Mouse (Mus musculus) olfactory bulb, adult 2 months (tissue): ENCODE measurements around the gene Gusb. TPM values are rescaled to one million over a fixed set of nuclear protein-coding genes. Genes with fewer than 3 reads are reported as not detected.

Experiments
- H3K27ac ChIP-seq: fragments of 200-500 bp; 2 replicates; pipeline ENCODE4 v1.5.1; 2012; ENCODE audit warnings: low read depth, low read length; ENCODE audit not compliant: insufficient read depth
- H3K4me1 ChIP-seq: fragments of 200-500 bp; 2 replicates; pipeline ENCODE4 v1.6.1; 2012; ENCODE audit warnings: low read length; ENCODE audit not compliant: control insufficient read depth, insufficient read depth
- H3K4me3 ChIP-seq: fragments of 200-500 bp; 2 replicates; pipeline ENCODE4 v1.5.1; 2012; ENCODE audit warnings: mild to moderate bottlenecking, low read depth, low read length, moderate library complexity; ENCODE audit not compliant: insufficient read depth
- CTCF ChIP-seq: fragments of 200-500 bp; IDR thresholded peaks from 2 replicates; pipeline ENCODE4 v1.5.1; 2012; ENCODE audit warnings: low read depth, mild to moderate bottlenecking, low read length, moderate library complexity; ENCODE audit not compliant: insufficient read depth
- POLR2A ChIP-seq: fragments of 200-500 bp; IDR thresholded peaks from 2 replicates; pipeline ENCODE4 v1.6.1; 2012; ENCODE audit warnings: mild to moderate bottlenecking, low read depth, low read length, moderate library complexity; ENCODE audit not compliant: insufficient read depth
- WGBS: fragments of 180-500 bp; shearing (Covaris S2); methylation state at CpG from one replicate; pipeline ENCODE4 v1.1.7; 2018; 5-methylcytosine and 5-hydroxymethylcytosine counted together
- polyA plus RNA-seq: library from polyadenylated mRNA; stranded (reverse); fragments of >200 nt; gene quantifications from 2 replicates; pipeline ENCODE4 v1.2.4, GENCODE M21; 2012; ENCODE audit warnings: low replicate concordance; ENCODE audit not compliant: missing spikeins, insufficient read depth, insufficient read length

Gene Gusb
- polyA plus RNA-seq, 1 experiment: not detected

DNA sequence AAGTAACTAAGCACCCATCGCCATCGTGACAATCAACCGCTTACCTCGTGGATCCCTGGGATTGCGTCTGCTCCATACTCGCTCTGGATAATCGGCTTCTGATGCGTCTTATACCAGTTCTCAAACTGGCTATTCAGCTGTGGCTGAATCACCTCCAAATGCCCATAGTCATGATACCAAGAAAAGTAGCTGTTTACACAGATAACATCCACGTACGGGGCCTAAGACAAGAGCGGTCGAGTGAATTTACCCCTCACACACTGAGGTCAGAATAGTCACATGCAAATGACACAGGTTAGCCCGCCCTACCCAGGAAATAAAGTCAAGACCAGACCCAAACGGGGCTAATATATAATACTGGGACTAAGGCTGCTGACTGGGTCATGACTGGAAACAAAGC lies 9.5 kb downstream of the Gusb start:
- TF ChIP-seq CTCF (no peak), POLR2A (no peak)
- 93% methylated on average over 14 of the region's 14 CpGs for WGBS
- no peak overlapping the region for H3K27ac ChIP-seq
- H3K4me1 ChIP-seq: no peaks in the 10 kb centered on the region
- H3K4me3 ChIP-seq: no peak overlapping the region

DNA sequence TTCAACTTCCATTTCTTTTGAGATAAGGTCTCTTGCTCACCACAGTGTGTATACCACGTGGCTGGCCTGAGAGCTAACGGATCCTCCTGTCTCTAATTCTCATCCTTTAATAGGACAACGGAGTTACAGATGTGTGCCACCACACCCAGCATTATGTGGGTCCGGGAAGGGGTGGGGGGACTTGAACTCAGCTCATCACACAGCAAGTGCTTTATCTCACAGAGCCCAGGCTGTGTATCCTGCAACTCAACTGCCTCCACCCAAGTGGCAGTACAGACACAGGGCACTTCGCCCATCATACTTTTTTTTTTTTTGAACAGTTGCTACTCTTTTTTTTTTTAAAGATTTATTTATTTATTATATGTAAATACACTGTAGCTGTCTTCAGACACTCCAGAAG lies 11.0 kb downstream of the Gusb start:
- Histone ChIP-seq H3K27ac (no peak overlapping the region), H3K4me3 (no peak overlapping the region), H3K4me1 (no peaks in the 10 kb centered on the region)
- WGBS: 96% methylated on average over 5 of the region's 5 CpGs
- TF ChIP-seq CTCF: no peak

DNA sequence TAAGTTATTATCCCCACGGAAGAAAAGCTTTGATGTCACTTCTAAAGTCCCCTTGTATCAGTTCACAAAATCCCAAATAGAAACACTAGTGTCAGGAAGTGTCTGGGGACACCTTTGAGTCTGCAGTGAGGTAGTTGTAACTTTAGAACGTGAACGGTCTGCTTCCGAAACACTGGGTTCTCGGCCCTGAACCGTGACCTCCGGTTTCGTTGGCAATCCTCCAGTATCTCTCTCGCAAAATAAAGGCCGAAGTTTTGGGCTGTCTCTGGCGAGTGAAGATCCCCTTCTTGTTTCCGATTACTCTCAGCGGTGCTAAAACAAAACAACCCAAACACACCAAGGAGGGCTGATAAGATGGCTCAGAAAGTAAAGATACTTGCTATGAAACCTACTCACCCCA lies 13.5 kb downstream of the Gusb start:
- Histone ChIP-seq H3K4me1 (no peaks in the 10 kb centered on the region), H3K4me3 (no peak overlapping the region), H3K27ac (no peak overlapping the region)
- TF ChIP-seq POLR2A (no peak), CTCF (no peak)
- 76% methylated on average over 13 of the region's 13 CpGs for WGBS

DNA sequence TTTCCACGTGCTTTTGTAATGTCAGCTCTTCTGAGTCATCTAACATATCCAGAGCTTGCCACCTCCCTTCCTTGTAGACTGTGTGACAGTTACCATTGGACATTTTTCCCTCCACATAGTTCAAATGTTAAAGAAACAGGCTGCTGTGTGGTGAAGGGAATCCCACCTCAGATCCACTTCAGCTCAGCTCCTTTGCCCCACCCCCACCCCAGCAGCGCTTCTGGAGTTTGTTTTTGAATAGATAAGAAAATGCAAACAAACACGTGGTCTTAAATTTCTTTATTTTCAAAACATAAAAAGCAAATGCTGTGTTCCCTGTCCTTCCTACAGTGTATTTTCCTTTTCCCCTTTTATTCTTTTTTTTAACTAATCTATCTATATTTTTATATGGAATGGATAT lies 22.6 kb downstream of the Gusb start:
- TF ChIP-seq POLR2A (no peak), CTCF (no peak)
- Histone ChIP-seq H3K27ac (no peak overlapping the region), H3K4me1 (no peaks in the 10 kb centered on the region), H3K4me3 (no peak overlapping the region)
- WGBS: 55% methylated on average over 3 of the region's 3 CpGs

DNA sequence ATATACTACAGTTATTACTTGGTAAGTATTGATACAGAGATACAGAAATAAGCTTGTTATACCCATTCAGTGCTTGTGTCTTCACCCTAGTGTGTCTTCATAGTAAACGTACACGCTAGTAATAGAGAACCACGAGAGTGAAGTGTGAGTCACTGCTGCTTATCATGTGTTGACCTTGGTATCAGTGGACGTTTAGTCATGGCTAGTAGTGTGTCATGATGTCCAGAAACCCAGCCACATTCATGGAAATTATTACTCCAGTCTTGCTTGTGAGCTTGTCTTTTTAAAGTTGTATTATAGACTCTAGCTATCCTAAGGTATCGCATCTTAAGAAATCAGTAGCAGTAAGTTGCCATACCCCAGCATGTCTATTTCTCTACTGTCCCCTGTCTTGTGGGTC lies 24.2 kb downstream of the Gusb start:
- WGBS: 89% methylated on average over 5 of the region's 5 CpGs
- Histone ChIP-seq H3K27ac (no peak overlapping the region), H3K4me1 (no peaks in the 10 kb centered on the region)

DNA sequence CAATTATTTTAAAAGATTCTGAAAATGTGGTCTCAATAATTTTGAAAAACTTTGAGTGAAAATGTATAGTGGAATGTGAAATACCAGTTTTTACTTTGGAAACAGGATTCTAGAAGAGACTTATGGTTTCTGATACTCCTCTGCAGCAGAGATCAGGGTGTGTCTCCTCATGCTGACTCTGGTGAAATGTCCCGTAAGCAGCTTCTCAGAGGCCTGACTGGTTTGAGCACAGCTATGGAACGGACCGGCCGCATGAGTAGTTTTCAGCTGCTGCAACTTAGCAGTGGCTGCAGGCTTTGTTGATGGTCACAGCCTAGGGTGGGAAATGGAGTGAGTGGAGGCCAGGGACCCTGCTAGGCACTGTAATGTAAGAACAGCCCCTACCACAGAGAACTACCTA lies 25.1 kb downstream of the Gusb start:
- Histone ChIP-seq H3K4me3 (no peak overlapping the region), H3K4me1 (no peaks in the 10 kb centered on the region), H3K27ac (no peak overlapping the region)
- no peak for TF ChIP-seq CTCF
- no peak for TF ChIP-seq POLR2A
- WGBS: 90% methylated on average over 4 of the region's 4 CpGs

More for the DNA sequence above, 24.2 kb downstream of the Gusb start:
- TF ChIP-seq POLR2A: no peak
- TF ChIP-seq CTCF: no peak
- no peak overlapping the region for H3K4me3 ChIP-seq

DNA sequence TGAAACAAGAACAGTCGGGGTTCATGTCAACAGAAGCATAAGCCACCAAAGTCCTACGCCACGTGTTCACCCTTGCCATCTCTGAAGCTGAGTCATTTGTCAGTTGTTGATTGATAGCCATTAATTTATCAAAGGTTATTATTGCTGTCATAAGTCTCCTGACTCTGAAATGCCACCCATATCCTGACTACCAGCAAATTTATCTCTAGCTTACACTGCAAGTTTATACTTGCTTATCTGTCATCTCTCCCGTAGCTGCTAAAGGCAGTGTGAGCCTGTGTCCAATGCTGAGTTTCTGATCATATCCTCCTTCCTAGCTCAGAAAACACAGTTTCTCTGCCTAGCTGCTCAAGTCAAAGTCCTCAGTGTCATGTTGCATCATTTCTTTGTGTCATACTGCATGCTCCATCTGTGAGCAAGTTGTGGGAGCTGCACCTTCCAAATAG lies 28.0 kb downstream of the Gusb start:
- 94% methylated on average over 4 of the region's 4 CpGs for WGBS
- Histone ChIP-seq H3K4me3 (no peak overlapping the region), H3K27ac (no peak overlapping the region), H3K4me1 (no peaks in the 10 kb centered on the region)
- TF ChIP-seq POLR2A (no peak), CTCF (no peak)

DNA sequence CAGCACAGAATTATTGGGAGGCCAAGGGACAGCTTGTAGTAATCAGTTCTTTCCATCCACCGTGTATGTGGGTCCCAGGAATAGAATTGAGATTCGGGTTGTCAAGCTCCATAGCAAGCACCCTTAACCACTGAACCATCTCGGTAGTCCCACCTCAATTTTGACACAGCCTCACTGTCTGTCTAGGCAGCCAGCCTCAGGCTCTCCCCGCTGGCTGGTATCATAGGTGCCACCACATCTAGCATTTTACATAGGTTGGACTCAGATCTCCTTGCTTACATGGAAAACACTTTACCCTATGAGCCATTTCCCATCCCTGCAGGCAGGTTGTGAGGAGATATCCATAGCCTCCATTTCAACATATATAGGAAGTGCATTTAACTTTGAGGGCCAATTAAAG lies 28.5 kb downstream of the Gusb start:
- TF ChIP-seq POLR2A (no peak), CTCF (no peak)
- Histone ChIP-seq H3K27ac (no peak overlapping the region), H3K4me1 (no peaks in the 10 kb centered on the region), H3K4me3 (no peak overlapping the region)
- 90% methylated on average over 4 of the region's 4 CpGs for WGBS

DNA sequence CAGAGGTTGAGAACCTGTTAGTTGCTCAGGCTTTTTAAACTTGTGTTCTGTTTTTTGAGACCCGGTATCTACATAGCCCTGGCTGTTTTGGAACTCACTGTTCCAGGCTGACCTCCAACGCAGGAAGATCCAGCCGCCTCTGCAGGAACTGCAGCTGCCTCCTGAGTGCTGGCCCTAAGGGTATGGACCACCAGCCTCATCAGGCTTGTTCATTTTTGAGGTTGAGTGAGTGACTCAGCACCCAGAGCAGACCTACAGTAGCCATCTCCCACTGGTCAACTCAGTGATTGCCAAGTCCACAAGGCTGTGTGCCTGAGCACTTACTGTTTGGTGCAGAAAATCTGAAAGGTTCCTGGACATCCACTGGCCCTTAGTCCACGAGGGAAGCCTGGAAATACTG lies 31.4 kb downstream of the Gusb start:
- TF ChIP-seq CTCF: no peak
- no peak for TF ChIP-seq POLR2A
- WGBS: 83% methylated on average over 4 of the region's 4 CpGs
- no peak overlapping the region for H3K4me3 ChIP-seq
- H3K4me1 ChIP-seq: peaks cover 1% of the 10 kb centered on the region
- H3K27ac ChIP-seq: no peak overlapping the region

DNA sequence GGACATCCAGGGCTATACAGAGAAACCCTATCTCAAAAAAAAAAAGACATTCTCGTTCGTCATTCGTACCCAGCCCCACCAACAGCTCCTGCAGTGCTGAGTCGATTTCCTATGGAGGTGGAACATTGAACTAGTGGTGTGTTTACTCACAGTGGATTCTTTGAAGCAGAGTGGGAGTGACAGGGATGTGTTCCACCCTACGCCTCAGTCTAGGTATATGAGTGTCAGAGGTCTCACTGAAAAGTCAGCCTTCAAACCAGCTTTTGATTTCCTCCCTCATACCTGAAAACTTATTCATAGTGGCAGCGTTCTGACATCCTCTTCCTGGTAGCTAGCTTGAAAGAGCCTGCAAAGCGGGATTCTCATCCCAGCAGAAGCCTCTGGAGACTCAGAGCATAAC lies 34.4 kb downstream of the Gusb start:
- 75% methylated on average over 7 of the region's 7 CpGs for WGBS
- TF ChIP-seq POLR2A (no peak), CTCF (no peak)

DNA sequence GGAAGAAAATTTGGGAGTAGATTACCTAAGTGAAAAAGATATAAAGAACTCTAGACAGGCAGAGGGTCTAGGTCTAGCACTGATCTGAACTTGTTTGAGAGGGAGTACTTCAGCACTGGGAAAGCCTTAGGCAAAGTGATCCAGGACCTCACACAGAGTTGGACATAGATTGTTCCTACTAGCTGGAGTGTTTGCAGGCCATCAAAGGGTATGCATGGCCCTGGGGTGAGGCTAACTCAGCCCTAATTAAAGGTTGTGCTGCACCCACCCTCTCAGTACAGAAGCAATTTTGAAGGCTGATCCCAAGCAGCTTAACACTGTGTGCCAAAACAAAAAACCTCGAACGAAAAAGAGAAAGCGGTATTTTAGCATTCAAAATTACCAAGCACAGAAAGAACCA lies 36.4 kb downstream of the Gusb start:
- Histone ChIP-seq H3K4me1 (peaks cover 2% of the 10 kb centered on the region), H3K4me3 (no peak overlapping the region), H3K27ac (no peak overlapping the region)
- WGBS: 15% methylated on average over 3 of the region's 3 CpGs
- TF ChIP-seq CTCF: no peak
- no peak for TF ChIP-seq POLR2A

More for the DNA sequence above, 34.4 kb downstream of the Gusb start:
- H3K4me3 ChIP-seq: no peak overlapping the region
- H3K27ac ChIP-seq: no peak overlapping the region
- H3K4me1 ChIP-seq: peaks cover 2% of the 10 kb centered on the region
